Comparison of ENCODE assay signal across 13 mouse cellular contexts in the genomic region with DNA sequence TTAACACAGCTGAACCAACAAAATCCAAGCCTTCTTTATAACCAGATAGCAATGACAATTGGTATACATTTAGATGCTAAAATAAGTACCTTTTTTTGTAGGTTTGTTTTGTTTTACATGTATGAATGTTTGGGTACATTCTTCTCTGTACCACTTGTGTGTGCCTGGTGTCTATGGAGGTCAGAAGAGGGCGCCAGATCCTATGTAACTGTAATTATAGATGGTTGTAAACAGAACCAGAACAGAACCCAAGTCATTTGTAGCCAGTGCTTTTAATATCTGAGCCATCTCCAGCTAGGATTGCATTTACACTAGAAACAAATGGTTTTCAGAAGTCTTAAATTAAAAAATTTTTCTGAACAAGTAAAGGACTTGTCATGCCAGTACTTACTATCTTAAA. TPM values are rescaled to one million over a fixed set of nuclear protein-coding genes. Genes with fewer than 3 reads are reported as not detected.
DNase-seq lines count a peak whose midpoint lies in the region; ATAC-seq and TF ChIP-seq lines count a peak whose summit lies in the region.
"Had no signal": no experiment of that assay in that cellular context is flagged by ENCODE, and none has a peak within 500 bp of the region (broad histone marks: within the 10 kb centered on the region; RNA-seq: fewer than 3 reads in every experiment).

No protein-coding gene starts in this region.

- peak; percentile 14 for DNase-seq in midbrain, embryonic 14.5 days
- peak; percentile 50 for DNase-seq in NIH3T3 (ENCODE audit: low read depth)
- DNase-seq in heart, adult 8-10 months (ENCODE audit: low spot score), result no peak
- DNase-seq in testis, postnatal 10 days (ENCODE audit: low spot score), result no peak
- DNase-seq: right cerebral cortex, postnatal 4 days had no signal

- no peak overlapping the region for H3K9ac ChIP-seq in intestine, postnatal 0 days (ENCODE audit: low read depth, low read length)
- no peak overlapping the region for H3K9ac ChIP-seq in intestine, embryonic 16.5 days (ENCODE audit: low read depth, low read length)
- no peak overlapping the region for H3K9ac ChIP-seq in midbrain, embryonic 14.5 days (replicated peaks; ENCODE audit: low read length)
- no peak overlapping the region for H3K9ac ChIP-seq in midbrain, embryonic 16.5 days (ENCODE audit: low read depth, low read length)
- H3K9ac ChIP-seq: forebrain, embryonic 15.5 days had no signal

- no peak for ATAC-seq in intestine, postnatal 0 days
- no peak for ATAC-seq in intestine, embryonic 16.5 days
- no peak for ATAC-seq in midbrain, embryonic 14.5 days (ENCODE audit: low FRiP score, low TSS enrichment)
- no peak for ATAC-seq in midbrain, embryonic 16.5 days
- peak; percentile 67; the same call in 1 of the 2 replicates for ATAC-seq in megakaryocyte-erythroid progenitor cell, adult 5-6 weeks (replicated peaks; ENCODE audit: low FRiP score, low TSS enrichment, poor library complexity, severe bottlenecking)
- ATAC-seq: forebrain, embryonic 15.5 days; hindbrain, embryonic 16.5 days had no signal

- no peaks in the 10 kb centered on the region for H3K27me3 ChIP-seq in intestine, postnatal 0 days (replicated peaks; ENCODE audit: control insufficient read depth, insufficient read depth, low read length)
- no peaks in the 10 kb centered on the region for H3K27me3 ChIP-seq in intestine, embryonic 16.5 days (replicated peaks; ENCODE audit: control insufficient read depth, insufficient read depth, low read length)
- H3K27me3 ChIP-seq in midbrain, embryonic 14.5 days (ENCODE audit: control insufficient read depth, insufficient read depth, low read length), result no peaks in the 10 kb centered on the region
- H3K27me3 ChIP-seq in midbrain, embryonic 16.5 days (ENCODE audit: control insufficient read depth, insufficient read depth, low read depth, low read length), result no peaks in the 10 kb centered on the region
- H3K27me3 ChIP-seq: forebrain, embryonic 15.5 days had no signal

- H3K4me2 ChIP-seq in intestine, postnatal 0 days (replicated peaks; ENCODE audit: low read depth), result no peak overlapping the region
- no peak overlapping the region for H3K4me2 ChIP-seq in intestine, embryonic 16.5 days (ENCODE audit: low read depth, low read length)
- H3K4me2 ChIP-seq in midbrain, embryonic 14.5 days (ENCODE audit: low read length), result no peak overlapping the region
- no peak overlapping the region for H3K4me2 ChIP-seq in midbrain, embryonic 16.5 days (ENCODE audit: low read length)
- H3K4me2 ChIP-seq: forebrain, embryonic 15.5 days; heart, embryonic 11.5 days had no signal

- TF ChIP-seq CTCF in intestine, postnatal 0 days (IDR thresholded peaks at IDR 0.05; ENCODE audit: low read depth), result peak; percentile 56

- H3K9me3 ChIP-seq in intestine, postnatal 0 days (ENCODE audit: control insufficient read depth), result no peaks in the 10 kb centered on the region
- no peaks in the 10 kb centered on the region for H3K9me3 ChIP-seq in intestine, embryonic 16.5 days (ENCODE audit: control insufficient read depth, low read length)
- H3K9me3 ChIP-seq in midbrain, embryonic 14.5 days (ENCODE audit: control insufficient read depth, low read length), result no peaks in the 10 kb centered on the region
- H3K9me3 ChIP-seq in midbrain, embryonic 16.5 days (replicated peaks; ENCODE audit: control insufficient read depth, low read length, poor library complexity, severe bottlenecking), result no peaks in the 10 kb centered on the region
- H3K9me3 ChIP-seq: embryonic facial prominence, embryonic 10.5 days; forebrain, embryonic 15.5 days had no signal

- H3K4me3 ChIP-seq in intestine, postnatal 0 days (ENCODE audit: low read depth, low read length), result no peak overlapping the region
- H3K4me3 ChIP-seq in intestine, embryonic 16.5 days (ENCODE audit: low read length), result no peak overlapping the region
- no peak overlapping the region for H3K4me3 ChIP-seq in midbrain, embryonic 14.5 days (replicated peaks; ENCODE audit: low read depth, low read length)
- H3K4me3 ChIP-seq in midbrain, embryonic 16.5 days (ENCODE audit: low read depth, low read length), result no peak overlapping the region
- H3K4me3 ChIP-seq: embryonic facial prominence, embryonic 10.5 days; forebrain, embryonic 15.5 days had no signal

- no peak overlapping the region for H3K27ac ChIP-seq in intestine, postnatal 0 days (ENCODE audit: low read depth, low read length)
- H3K27ac ChIP-seq in intestine, embryonic 16.5 days (ENCODE audit: low read length), result no peak overlapping the region
- H3K27ac ChIP-seq in midbrain, embryonic 14.5 days (replicated peaks; ENCODE audit: low read depth, low read length), result no peak overlapping the region
- no peak overlapping the region for H3K27ac ChIP-seq in midbrain, embryonic 16.5 days (ENCODE audit: low read length)
- H3K27ac ChIP-seq: embryonic facial prominence, embryonic 10.5 days; forebrain, embryonic 15.5 days had no signal

- no peaks in the 10 kb centered on the region for H3K4me1 ChIP-seq in intestine, postnatal 0 days (replicated peaks; ENCODE audit: control insufficient read depth, insufficient read depth, low read length)
- H3K4me1 ChIP-seq in intestine, embryonic 16.5 days (ENCODE audit: control insufficient read depth, insufficient read depth, low read length), result no peaks in the 10 kb centered on the region
- H3K4me1 ChIP-seq in midbrain, embryonic 14.5 days (ENCODE audit: control insufficient read depth, insufficient read depth, low read length), result no peaks in the 10 kb centered on the region
- no peaks in the 10 kb centered on the region for H3K4me1 ChIP-seq in midbrain, embryonic 16.5 days (ENCODE audit: control insufficient read depth, insufficient read depth, low read length)
- H3K4me1 ChIP-seq: embryonic facial prominence, embryonic 10.5 days; forebrain, embryonic 15.5 days had no signal

- 83% methylated on average over 1 of the region's 1 CpGs for WGBS in intestine, postnatal 0 days
- 76% methylated on average over 1 of the region's 1 CpGs for WGBS in intestine, embryonic 16.5 days
- 70% methylated on average over 1 of the region's 1 CpGs for WGBS in midbrain, embryonic 14.5 days
- WGBS in midbrain, embryonic 16.5 days, result 73% methylated on average over 1 of the region's 1 CpGs

- H3K36me3 ChIP-seq in intestine, postnatal 0 days (ENCODE audit: control insufficient read depth, insufficient read depth), result peaks cover 12% of the 10 kb centered on the region
- H3K36me3 ChIP-seq in intestine, embryonic 16.5 days (ENCODE audit: control insufficient read depth, insufficient read depth, low read length), result no peaks in the 10 kb centered on the region
- H3K36me3 ChIP-seq in midbrain, embryonic 14.5 days (ENCODE audit: control insufficient read depth, insufficient read depth, low read length), result peaks cover 19% of the 10 kb centered on the region
- H3K36me3 ChIP-seq in midbrain, embryonic 16.5 days (ENCODE audit: control insufficient read depth, insufficient read depth, low read length), result 0 out of 2 replicates have a peak, but pooled peaks cover 3% of the 10 kb centered on the region

RNA-seq across cellular contexts. Expression of gene Cop1, which starts 54.7 kb away (rescaled TPM):
- polyA plus RNA-seq in intestine, postnatal 0 days (2015; fragmentation: Nextera tagmentation; extraction: Ambion mirVana), result 32.4 and 32.8 TPM in 2 replicates
- polyA plus RNA-seq in intestine, embryonic 16.5 days (2015; fragmentation: Nextera tagmentation; extraction: Ambion mirVana), result 10.1 and 10.4 TPM in 2 replicates
- 52.5 and 57.7 TPM in 2 replicates for polyA plus RNA-seq in midbrain, embryonic 14.5 days (2014; fragmentation: Nextera tagmentation; extraction: Ambion mirVana)
- polyA plus RNA-seq in midbrain, embryonic 16.5 days (2015; fragmentation: Nextera tagmentation; extraction: Ambion mirVana), result 14.0 and 17.9 TPM in 2 replicates
- total RNA-seq in megakaryocyte-erythroid progenitor cell, adult 5-6 weeks (2014; fragmentation: Nextera tagmentation), result 189 and 227 TPM in 2 replicates
- total RNA-seq in megakaryocyte-erythroid progenitor cell, adult 5-6 weeks (2017), result 98.1 and 167 TPM in 2 replicates
- 100 to 1,000 TPM; 107 to 139 (median 124) TPM for total RNA-seq in heart, adult 8-10 months (2022)

Comparison
In these comparisons a context has a peak if more than half of its experiments do, and no peak if none do; other contexts are left out.
1. DNase-seq: peak in midbrain, embryonic 14.5 days (single experiment) and NIH3T3 (single experiment); none in heart, adult 8-10 months (single experiment) and testis, postnatal 10 days (single experiment).